Mouse (Mus musculus) testis, adult 10 weeks (tissue): ENCODE data around the gene Ldlrap1. TPM values are rescaled to one million over a fixed set of nuclear protein-coding genes. Genes with fewer than 3 reads are reported as not detected.

Experiments used
- polyA plus RNA-seq: library from polyadenylated mRNA; stranded (reverse); fragments of 350-450 nt; fragmentation: Illumina TruSeq; extraction: RNeasy Lipid Tissue Mini Kit (QIAGEN cat#74804); gene quantifications from one replicate; pipeline ENCODE4 v1.2.3, GENCODE M21; 2014; ENCODE audit warnings: low read depth, low replicate concordance

Gene Ldlrap1
- 0.13 TPM for polyA plus RNA-seq

GRCm38 (mm10) chr4:134767426-134768225 lies at the start of gene Ldlrap1:
Gene Ldlrap1, minus strand, starts transcription at chr4:134768024.

GRCm38 (mm10) chr4:134703835-134704546 lies 63.8 kb downstream of the Ldlrap1 start, which contains the start of gene Man1c1:
Gene Man1c1, minus strand, starts transcription at chr4:134704290.

Other genes with a start within 250 kb of the Ldlrap1 start
- gene Mtfr1l, start 232.6 kb downstream of the Ldlrap1 start, polyA plus RNA-seq: 63.1 TPM
- gene Selenon, start 215.9 kb downstream of the Ldlrap1 start, polyA plus RNA-seq: 0.35 TPM
- 0.70 TPM for gene Man1c1, start 63.7 kb downstream of the Ldlrap1 start, polyA plus RNA-seq
- 47.7 TPM for gene Maco1, start 85.3 kb upstream of the Ldlrap1 start, polyA plus RNA-seq
- gene Rhd, start 96.5 kb upstream of the Ldlrap1 start, polyA plus RNA-seq: not detected
- gene Tmem50a, start 147.0 kb upstream of the Ldlrap1 start, polyA plus RNA-seq: 8.2 TPM
- 300 TPM for gene Rsrp1, start 155.6 kb upstream of the Ldlrap1 start, polyA plus RNA-seq
- gene Syf2, start 162.9 kb upstream of the Ldlrap1 start, polyA plus RNA-seq: 40.6 TPM